Mouse (Mus musculus) heart, embryonic 16.5 days (tissue): ENCODE data around the gene Fryl. TPM values are rescaled to one million over a fixed set of nuclear protein-coding genes. Genes with fewer than 3 reads are reported as not detected.

Experiments
- ATAC-seq: fragments of 200-750 bp; cut with Nextera tagmentation; replicated peaks from 2 replicates; pipeline ENCODE4 v1.8.0; 2017; ENCODE audit warnings: moderate number of reproducible peaks; ENCODE audit not compliant: insufficient read depth, low FRiP score; ENCODE audit errors: extremely low read depth
- H3K27ac ChIP-seq: fragments of 300-500 bp; sonication (generic); 2 replicates; pipeline ENCODE4 v1.5.1; 2014; ENCODE audit warnings: mild to moderate bottlenecking, low read length, control low read depth, moderate library complexity
- H3K27me3 ChIP-seq: fragments of 300-500 bp; sonication (generic); 2 replicates; pipeline ENCODE4 v1.6.1; 2014; ENCODE audit warnings: low read length, mixed read lengths; ENCODE audit not compliant: control insufficient read depth, insufficient read depth
- H3K36me3 ChIP-seq: fragments of 300-500 bp; sonication (generic); 2 replicates; pipeline ENCODE4 v1.6.1; 2014; ENCODE audit not compliant: control insufficient read depth, insufficient read depth
- H3K4me1 ChIP-seq: fragments of 300-500 bp; sonication (generic); 2 replicates; pipeline ENCODE4 v1.6.1; 2014; ENCODE audit warnings: low read length, mixed read lengths; ENCODE audit not compliant: control insufficient read depth, insufficient read depth
- H3K4me2 ChIP-seq: fragments of 300-500 bp; sonication (generic); 2 replicates; pipeline ENCODE4 v1.6.1; 2014; ENCODE audit warnings: low read depth, mild to moderate bottlenecking, control low read depth, low read length
- H3K4me3 ChIP-seq: fragments of 300-500 bp; sonication (generic); 2 replicates; pipeline ENCODE4 v1.5.1; 2014; ENCODE audit warnings: mild to moderate bottlenecking, control low read depth, low read length
- H3K9ac ChIP-seq: fragments of 300-500 bp; sonication (generic); 2 replicates; pipeline ENCODE4 v1.6.1; 2014; ENCODE audit warnings: low read length, control low read depth
- H3K9me3 ChIP-seq: fragments of 300-500 bp; sonication (generic); replicated peaks from 2 replicates; pipeline ENCODE4 v1.6.1; 2016; ENCODE audit warnings: low read length; ENCODE audit not compliant: control insufficient read depth
- WGBS: fragments of 180-500 bp; shearing (Covaris S2); extraction: QIAGEN DNeasy Blood & Tissue Kit; methylation state at CpG from one replicate; pipeline ENCODE4 v1.1.7; 2014; 5-methylcytosine and 5-hydroxymethylcytosine counted together
- polyA plus RNA-seq: library from polyadenylated mRNA; unstranded; fragments of >200 nt; fragmentation: Nextera tagmentation; extraction: Ambion mirVana; gene quantifications from 2 replicates; pipeline ENCODE4 v1.2.1, GENCODE M21; 2015

Fryl gene
- polyA plus RNA-seq = 25.5 and 26.4 TPM in 2 replicates

DNA sequence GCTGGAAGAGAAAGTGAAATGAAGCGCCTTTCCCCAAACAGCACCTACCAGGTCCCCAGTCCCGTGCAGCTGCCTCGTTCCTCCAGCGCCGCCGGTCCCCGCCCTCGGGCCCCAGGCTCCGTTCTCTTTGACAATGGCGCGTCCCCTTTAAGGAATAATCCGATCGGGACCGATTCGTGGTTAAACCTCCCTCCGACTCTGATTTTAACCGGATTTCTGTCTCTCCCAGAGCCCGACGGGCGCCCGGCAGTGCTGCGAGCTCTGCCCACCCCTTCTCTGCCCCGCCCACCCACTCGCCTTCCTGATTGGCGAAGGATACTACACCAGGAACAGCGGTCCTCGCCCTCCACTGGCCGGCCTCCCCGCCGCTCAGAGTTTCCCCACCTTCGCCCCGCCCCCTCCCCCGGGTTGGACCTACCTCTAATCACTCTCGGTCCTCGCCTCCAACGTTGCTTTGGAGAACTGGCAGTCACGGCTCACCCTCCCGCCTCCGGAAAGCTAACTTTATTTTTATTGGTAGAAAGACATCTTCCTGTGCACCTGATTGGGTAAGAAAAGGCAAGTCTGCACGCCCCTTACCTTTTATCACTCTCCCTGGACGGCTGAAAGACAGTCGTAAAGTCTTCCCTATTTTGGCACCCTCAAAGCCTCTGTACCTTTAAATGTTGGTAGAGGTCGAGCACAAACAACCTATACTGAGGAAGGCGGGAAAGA lies at the start of gene Fryl:
Gene Fryl, minus strand, starts transcription at position 268 of the 714 bp plus-strand sequence.
- Histone ChIP-seq H3K4me2 (peak within 1 kb of the TSS; percentile 96), H3K4me1 (peaks cover 29% of the 10 kb centered on the region), H3K4me3 (peak within 1 kb of the TSS; percentile 92), H3K9ac (peak within 1 kb of the TSS; percentile 96), H3K9me3 (no peaks in the 10 kb centered on the region), H3K36me3 (no peaks in the 10 kb centered on the region), H3K27me3 (no peaks in the 10 kb centered on the region), H3K27ac (peak within 1 kb of the TSS; percentile 95)
- under 1% methylated on average over 44 of the region's 44 CpGs for WGBS
- peak; percentile 97 for ATAC-seq

- Histone ChIP-seq H3K36me3 (peaks cover 54% of the 10 kb centered on the region), H3K9me3 (no peaks in the 10 kb centered on the region), H3K4me2 (no peak overlapping the region), H3K27me3 (no peaks in the 10 kb centered on the region), H3K27ac (no peak overlapping the region), H3K4me1 (no peaks in the 10 kb centered on the region), H3K4me3 (no peak overlapping the region), H3K9ac (no peak overlapping the region)
- peak; percentile 23; the same call in 1 of the 2 replicates for ATAC-seq
- 76% methylated on average over 12 of the region's 12 CpGs for WGBS
Observed at GRCm38 (mm10) chr5:73304507-73304906, 48.1 kb upstream of the Fryl start.

DNA sequence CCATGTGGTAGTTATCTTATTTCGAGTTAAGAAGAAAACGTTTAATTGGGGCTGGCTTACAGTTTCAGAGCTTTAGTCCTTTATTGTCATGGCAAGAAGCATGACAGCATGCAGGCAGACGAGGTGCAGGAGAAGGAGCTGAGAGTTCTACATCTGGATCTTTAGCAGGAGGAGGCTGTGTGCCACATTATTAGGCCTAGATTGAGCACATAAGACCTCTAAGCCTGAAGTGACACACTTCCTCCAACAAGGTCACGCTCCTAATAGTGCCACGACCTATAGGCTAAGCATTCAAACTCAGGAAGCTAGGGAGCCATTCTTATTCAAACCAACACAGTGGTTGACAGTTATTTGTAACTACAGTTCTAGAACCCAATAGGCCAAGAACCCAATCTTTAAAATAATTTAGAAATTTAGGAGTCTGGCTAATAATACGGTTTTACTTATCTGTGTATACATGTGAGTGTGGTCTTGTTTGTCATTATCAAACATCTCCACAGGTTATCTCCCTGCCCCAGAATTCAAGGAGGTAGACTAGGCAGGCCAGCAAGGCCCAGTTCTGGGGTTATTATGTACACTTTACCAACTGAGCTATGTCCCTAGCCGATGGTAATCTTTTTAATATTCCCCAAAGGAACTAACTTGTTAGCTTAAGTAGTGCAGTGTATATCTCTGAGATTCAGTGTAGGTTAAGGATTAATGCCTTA lies 45.3 kb upstream of the Fryl start:
- no peaks in the 10 kb centered on the region for H3K27me3 ChIP-seq
- WGBS = 88% methylated on average over 7 of the region's 7 CpGs
- no peak overlapping the region for H3K27ac ChIP-seq
- ATAC-seq = no peak
- no peaks in the 10 kb centered on the region for H3K9me3 ChIP-seq
- no peak overlapping the region for H3K4me3 ChIP-seq
- peaks cover 6% of the 10 kb centered on the region for H3K4me1 ChIP-seq
- no peak overlapping the region for H3K4me2 ChIP-seq
- H3K36me3 ChIP-seq = peaks cover 40% of the 10 kb centered on the region
- H3K9ac ChIP-seq = no peak overlapping the region

- WGBS = 84% methylated on average over 4 of the region's 4 CpGs
- peaks cover 21% of the 10 kb centered on the region for H3K36me3 ChIP-seq
- H3K4me1 ChIP-seq = peaks cover 19% of the 10 kb centered on the region
- H3K27me3 ChIP-seq = no peaks in the 10 kb centered on the region
- no peaks in the 10 kb centered on the region for H3K9me3 ChIP-seq
- H3K4me2 ChIP-seq = no peak overlapping the region
- ATAC-seq = no peak
- H3K27ac ChIP-seq = no peak overlapping the region
- H3K9ac ChIP-seq = no peak overlapping the region
- no peak overlapping the region for H3K4me3 ChIP-seq
Observed at GRCm38 (mm10) chr5:73295916-73296315, 39.5 kb upstream of the Fryl start.

DNA sequence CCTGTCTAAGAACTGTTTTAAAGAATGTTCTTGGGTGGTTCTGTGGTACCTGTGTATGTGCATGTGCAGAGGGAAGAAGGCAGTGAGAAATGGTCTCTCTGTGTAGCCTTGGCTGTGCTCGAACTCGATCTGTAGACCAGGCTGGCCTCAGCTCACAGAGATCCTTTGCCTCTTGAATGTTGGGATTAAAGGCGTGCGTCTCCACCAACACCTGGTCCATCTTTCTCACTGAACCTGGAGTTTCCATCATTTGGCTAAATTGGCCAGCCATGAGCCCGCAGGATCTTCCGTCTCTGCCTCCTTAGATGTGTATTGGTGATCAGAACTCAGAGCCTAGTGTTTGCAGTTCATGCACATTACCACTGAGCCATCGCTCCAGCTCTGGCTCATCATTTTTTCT lies 38.6 kb upstream of the Fryl start:
- Histone ChIP-seq H3K4me3 (no peak overlapping the region), H3K4me2 (no peak overlapping the region), H3K9me3 (no peaks in the 10 kb centered on the region), H3K36me3 (peaks cover 18% of the 10 kb centered on the region), H3K27ac (no peak overlapping the region), H3K27me3 (no peaks in the 10 kb centered on the region), H3K9ac (no peak overlapping the region), H3K4me1 (peaks cover 19% of the 10 kb centered on the region)
- no peak for ATAC-seq
- 96% methylated on average over 7 of the region's 7 CpGs for WGBS

GRCm38 (mm10) chr5:73293458-73293827 lies 37.0 kb upstream of the Fryl start:
- ATAC-seq = no peak
- Histone ChIP-seq H3K9me3 (no peaks in the 10 kb centered on the region), H3K4me1 (peaks cover 17% of the 10 kb centered on the region), H3K4me3 (peak overlapping the region; percentile 89), H3K27ac (peak overlapping the region; percentile 93), H3K9ac (peak overlapping the region; percentile 96), H3K36me3 (peaks cover 18% of the 10 kb centered on the region), H3K27me3 (no peaks in the 10 kb centered on the region), H3K4me2 (peak overlapping the region; percentile 89)
- 8% methylated on average over 8 of the region's 8 CpGs for WGBS

DNA sequence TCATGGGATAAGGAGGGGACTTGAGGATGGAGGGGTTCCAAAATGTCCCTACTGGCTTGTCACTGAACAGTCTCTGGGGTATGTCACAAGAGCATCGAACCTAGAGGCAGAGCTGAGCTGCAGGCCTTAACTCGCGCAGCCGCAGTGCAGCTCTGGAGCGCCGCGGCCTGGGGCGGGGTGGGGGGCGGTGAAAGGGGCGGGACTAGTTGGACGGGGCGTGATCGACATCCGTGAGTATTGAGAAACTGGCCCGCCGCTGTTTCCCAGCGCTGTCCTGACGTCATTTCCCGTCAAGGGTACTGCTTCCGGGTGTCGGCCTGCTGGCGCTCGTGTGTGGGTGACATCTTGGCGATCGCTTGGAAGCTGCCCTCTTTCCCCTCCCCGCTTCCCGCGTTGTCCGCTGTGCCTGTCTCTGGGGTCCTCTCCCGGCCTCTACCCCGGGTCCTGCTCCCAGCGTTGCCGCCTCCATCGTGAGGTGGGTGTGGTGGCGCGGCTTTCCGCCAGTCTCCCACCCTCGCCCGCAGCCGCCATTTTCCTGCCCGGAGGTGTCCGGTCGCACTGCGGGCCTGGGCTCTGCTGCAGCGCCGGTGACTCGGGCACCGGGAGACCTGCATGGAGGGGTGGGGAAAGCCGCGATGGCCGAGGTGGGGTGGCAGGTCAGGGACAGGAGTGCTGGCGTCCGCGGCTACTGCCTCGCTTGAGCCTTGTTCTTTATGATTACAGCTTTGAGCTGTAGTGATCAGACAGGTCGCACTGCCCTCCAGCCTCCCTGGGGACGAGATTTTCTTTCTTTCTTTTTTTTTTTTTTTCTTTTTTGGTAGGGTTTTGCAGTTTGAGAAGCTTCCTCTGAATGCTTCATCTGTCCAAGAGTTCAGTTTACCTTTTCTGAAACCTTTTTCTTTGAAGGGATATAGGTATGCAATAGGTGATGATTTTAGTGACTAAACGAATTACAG lies 36.4 kb upstream of the Fryl start, which contains the start of gene Ociad1:
Gene Ociad1, plus strand, starts transcription at position 283 of the 956 bp plus-strand sequence.
- Histone ChIP-seq H3K27me3 (no peaks in the 10 kb centered on the region), H3K27ac (peak within 1 kb of the TSS; percentile 93), H3K4me1 (peaks cover 16% of the 10 kb centered on the region), H3K9ac (peak within 1 kb of the TSS; percentile 96), H3K4me2 (peak within 1 kb of the TSS; percentile 89), H3K9me3 (no peaks in the 10 kb centered on the region), H3K4me3 (peak within 1 kb of the TSS; percentile 89), H3K36me3 (peaks cover 18% of the 10 kb centered on the region)
- under 1% methylated on average over 58 of the region's 58 CpGs for WGBS
- peak; percentile 99 for ATAC-seq

- no peak overlapping the region for H3K27ac ChIP-seq
- H3K4me3 ChIP-seq = no peak overlapping the region
- H3K4me2 ChIP-seq = no peak overlapping the region
- peaks cover 2% of the 10 kb centered on the region for H3K36me3 ChIP-seq
- no peaks in the 10 kb centered on the region for H3K27me3 ChIP-seq
- H3K9me3 ChIP-seq = no peaks in the 10 kb centered on the region
- 53% methylated on average over 2 of the region's 2 CpGs for WGBS
- H3K4me1 ChIP-seq = peaks cover 10% of the 10 kb centered on the region
- no peak overlapping the region for H3K9ac ChIP-seq
- ATAC-seq = no peak
Observed at GRCm38 (mm10) chr5:73289900-73290299, 33.5 kb upstream of the Fryl start.
